Mouse (Mus musculus): ENCODE data around the gene Amotl1. TPM values are rescaled to one million over a fixed set of nuclear protein-coding genes. Genes with fewer than 3 reads are reported as not detected.

The Amotl1 gene
- polyA plus RNA-seq, 1 experiment from 2014 or later = 2.4 TPM

DNA sequence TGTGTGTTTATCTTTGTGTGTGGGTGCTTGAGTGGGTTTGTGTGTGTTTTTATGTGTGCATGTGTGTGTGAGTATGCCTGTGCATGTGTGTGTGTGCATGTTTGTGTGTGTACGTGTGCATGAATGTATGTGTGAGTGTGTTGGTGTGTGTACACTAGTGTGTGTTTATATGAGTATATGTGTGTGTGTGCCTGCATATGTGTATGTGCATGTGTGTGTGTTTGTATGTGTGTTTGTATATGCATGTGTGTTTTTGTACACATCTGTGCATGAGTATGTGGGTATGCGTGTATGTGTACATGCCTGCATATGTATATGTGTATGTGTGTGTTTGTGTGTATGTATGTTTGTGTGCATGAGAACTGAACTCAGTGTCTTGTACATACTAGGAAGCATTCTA is 46.7 kb downstream of the Amotl1 start:
- Histone ChIP-seq H3K4me1 (ENCODE audit: control insufficient read depth, low read depth, low read length) (no peaks in the 10 kb centered on the region), H3K4me3 (ENCODE audit: low read depth, low read length) (no peak overlapping the region), H3K9ac (ENCODE audit: low read depth, low read length) (no peak overlapping the region), H3K36me3 (ENCODE audit: control insufficient read depth, insufficient read depth) (no peaks in the 10 kb centered on the region), H3K4me2 (ENCODE audit: low read depth, low read length) (no peak overlapping the region), H3K27me3 (ENCODE audit: control insufficient read depth, insufficient read depth, low read depth, low read length) (no peaks in the 10 kb centered on the region), H3K27ac (ENCODE audit: low read length) (no peak overlapping the region), H3K9me3 (replicated peaks; ENCODE audit: control insufficient read depth, low read length) (no peaks in the 10 kb centered on the region)
- 61% methylated on average over 2 of the region's 2 CpGs for WGBS (ENCODE audit: insufficient replicate concordance)
- no peak for ATAC-seq (ENCODE audit: low read depth)

- Histone ChIP-seq H3K9ac (ENCODE audit: low read depth, low read length) (no peak overlapping the region), H3K27me3 (ENCODE audit: control insufficient read depth, insufficient read depth, low read depth, low read length) (no peaks in the 10 kb centered on the region), H3K27ac (ENCODE audit: low read length) (no peak overlapping the region), H3K4me2 (ENCODE audit: low read depth, low read length) (no peak overlapping the region), H3K4me1 (ENCODE audit: control insufficient read depth, low read depth, low read length) (no peaks in the 10 kb centered on the region), H3K36me3 (ENCODE audit: control insufficient read depth, insufficient read depth) (no peaks in the 10 kb centered on the region), H3K4me3 (ENCODE audit: low read depth, low read length) (no peak overlapping the region), H3K9me3 (replicated peaks; ENCODE audit: control insufficient read depth, low read length) (no peaks in the 10 kb centered on the region)
- no peak for ATAC-seq (ENCODE audit: low read depth)
- WGBS (ENCODE audit: insufficient replicate concordance) = 74% methylated on average over 3 of the region's 3 CpGs
These were observed 47.4 kb downstream of the Amotl1 start for GRCm38 (mm10) chr9:14597429-14597828.

DNA sequence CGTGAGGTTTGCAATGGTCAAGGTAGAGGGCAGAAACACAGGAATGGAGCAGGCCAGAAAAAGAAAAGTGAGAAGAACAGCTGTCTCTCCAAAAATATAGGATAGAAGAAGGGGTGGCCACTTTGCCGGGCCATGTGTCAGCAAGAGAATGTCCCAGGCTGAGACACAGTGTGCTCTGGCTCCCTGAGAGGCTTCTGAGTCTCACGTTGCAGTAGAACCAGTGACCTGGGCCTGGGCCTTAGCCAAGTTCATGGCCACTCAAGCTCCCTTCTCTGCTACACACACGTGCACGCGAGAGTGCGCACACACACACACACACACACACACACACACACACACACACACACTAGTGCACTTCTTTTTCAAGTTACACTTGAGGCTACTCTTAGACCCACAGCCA is 48.0 kb downstream of the Amotl1 start:
- Histone ChIP-seq H3K4me1 (ENCODE audit: control insufficient read depth, low read depth, low read length) (no peaks in the 10 kb centered on the region), H3K27me3 (ENCODE audit: control insufficient read depth, insufficient read depth, low read depth, low read length) (no peaks in the 10 kb centered on the region), H3K9me3 (replicated peaks; ENCODE audit: control insufficient read depth, low read length) (no peaks in the 10 kb centered on the region), H3K27ac (ENCODE audit: low read length) (no peak overlapping the region), H3K4me2 (ENCODE audit: low read depth, low read length) (no peak overlapping the region), H3K4me3 (ENCODE audit: low read depth, low read length) (no peak overlapping the region), H3K36me3 (ENCODE audit: control insufficient read depth, insufficient read depth) (no peaks in the 10 kb centered on the region), H3K9ac (ENCODE audit: low read depth, low read length) (no peak overlapping the region)
- ATAC-seq (ENCODE audit: low read depth) = no peak
- WGBS (ENCODE audit: insufficient replicate concordance) = 58% methylated on average over 7 of the region's 7 CpGs

GRCm38 (mm10) chr9:14596427-14596826 is 48.4 kb downstream of the Amotl1 start:
- no peaks in the 10 kb centered on the region for H3K9me3 ChIP-seq (replicated peaks; ENCODE audit: control insufficient read depth, low read length)
- H3K9ac ChIP-seq (ENCODE audit: low read depth, low read length) = no peak overlapping the region
- H3K27ac ChIP-seq (ENCODE audit: low read length) = no peak overlapping the region
- no peaks in the 10 kb centered on the region for H3K36me3 ChIP-seq (ENCODE audit: control insufficient read depth, insufficient read depth)
- WGBS (ENCODE audit: insufficient replicate concordance) = 56% methylated on average over 5 of the region's 5 CpGs
- H3K4me3 ChIP-seq (ENCODE audit: low read depth, low read length) = no peak overlapping the region
- H3K4me2 ChIP-seq (ENCODE audit: low read depth, low read length) = no peak overlapping the region
- H3K4me1 ChIP-seq (ENCODE audit: control insufficient read depth, low read depth, low read length) = no peaks in the 10 kb centered on the region
- no peak for ATAC-seq (ENCODE audit: low read depth)
- H3K27me3 ChIP-seq (ENCODE audit: control insufficient read depth, insufficient read depth, low read depth, low read length) = no peaks in the 10 kb centered on the region

DNA sequence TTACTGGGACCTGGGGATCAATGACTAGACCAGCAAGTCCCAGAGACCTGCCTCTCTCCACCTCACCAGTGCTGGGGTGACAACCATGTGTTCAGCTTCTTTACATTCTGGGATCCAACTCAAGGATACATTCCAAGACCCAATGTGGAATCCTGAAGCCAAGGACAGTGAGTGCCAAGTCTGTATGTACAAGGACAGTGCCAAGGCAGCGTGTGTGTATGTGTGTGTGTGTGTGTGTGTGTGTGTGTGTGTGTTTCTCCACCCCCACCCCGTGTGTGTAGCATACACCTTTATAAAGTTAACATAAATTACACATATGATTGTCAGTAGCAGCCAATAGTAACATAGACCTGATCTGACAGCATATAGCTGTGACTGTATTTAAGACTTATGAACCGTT is 49.0 kb downstream of the Amotl1 start:
- Histone ChIP-seq H3K27me3 (ENCODE audit: control insufficient read depth, insufficient read depth, low read depth, low read length) (no peaks in the 10 kb centered on the region), H3K4me2 (ENCODE audit: low read depth, low read length) (no peak overlapping the region), H3K36me3 (ENCODE audit: control insufficient read depth, insufficient read depth) (no peaks in the 10 kb centered on the region), H3K9me3 (replicated peaks; ENCODE audit: control insufficient read depth, low read length) (no peaks in the 10 kb centered on the region), H3K4me1 (ENCODE audit: control insufficient read depth, low read depth, low read length) (no peaks in the 10 kb centered on the region), H3K27ac (ENCODE audit: low read length) (no peak overlapping the region), H3K9ac (ENCODE audit: low read depth, low read length) (no peak overlapping the region), H3K4me3 (ENCODE audit: low read depth, low read length) (no peak overlapping the region)
- ATAC-seq (ENCODE audit: low read depth) = no peak
- 58% methylated on average over 3 of the region's 3 CpGs for WGBS (ENCODE audit: insufficient replicate concordance)

- Histone ChIP-seq H3K4me3 (ENCODE audit: low read depth, low read length) (no peak overlapping the region), H3K9ac (ENCODE audit: low read depth, low read length) (no peak overlapping the region), H3K9me3 (replicated peaks; ENCODE audit: control insufficient read depth, low read length) (no peaks in the 10 kb centered on the region), H3K27ac (ENCODE audit: low read length) (no peak overlapping the region), H3K27me3 (ENCODE audit: control insufficient read depth, insufficient read depth, low read depth, low read length) (no peaks in the 10 kb centered on the region), H3K4me2 (ENCODE audit: low read depth, low read length) (no peak overlapping the region), H3K4me1 (ENCODE audit: control insufficient read depth, low read depth, low read length) (no peaks in the 10 kb centered on the region), H3K36me3 (ENCODE audit: control insufficient read depth, insufficient read depth) (no peaks in the 10 kb centered on the region)
- WGBS (ENCODE audit: insufficient replicate concordance) = 76% methylated on average over 4 of the region's 4 CpGs
- no peak for ATAC-seq (ENCODE audit: low read depth)
These were observed 51.0 kb downstream of the Amotl1 start for GRCm38 (mm10) chr9:14593880-14594279.

DNA sequence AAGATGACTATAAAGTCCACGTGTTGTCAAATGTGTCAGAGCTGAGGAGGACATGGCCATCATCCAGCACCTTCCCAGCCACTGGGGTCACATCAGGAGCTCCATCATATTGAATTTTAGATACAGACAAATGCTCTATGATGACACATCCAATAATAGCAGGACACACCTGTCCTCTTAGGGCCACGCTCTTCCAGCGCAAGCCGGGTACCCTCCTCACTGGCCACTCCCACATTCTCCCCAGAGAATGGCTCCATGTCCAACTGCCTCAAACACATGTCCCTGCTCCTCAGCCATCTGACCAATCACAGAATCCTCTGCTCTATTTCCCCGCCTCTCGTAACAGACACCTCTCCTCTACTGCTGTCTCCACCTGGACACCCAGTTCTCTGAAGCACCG is 54.2 kb downstream of the Amotl1 start:
- Histone ChIP-seq H3K4me2 (ENCODE audit: low read depth, low read length) (no peak overlapping the region), H3K27me3 (ENCODE audit: control insufficient read depth, insufficient read depth, low read depth, low read length) (no peaks in the 10 kb centered on the region), H3K36me3 (ENCODE audit: control insufficient read depth, insufficient read depth) (no peaks in the 10 kb centered on the region), H3K4me3 (ENCODE audit: low read depth, low read length) (no peak overlapping the region), H3K4me1 (ENCODE audit: control insufficient read depth, low read depth, low read length) (no peaks in the 10 kb centered on the region), H3K9me3 (replicated peaks; ENCODE audit: control insufficient read depth, low read length) (no peaks in the 10 kb centered on the region), H3K9ac (ENCODE audit: low read depth, low read length) (no peak overlapping the region), H3K27ac (ENCODE audit: low read length) (no peak overlapping the region)
- ATAC-seq (ENCODE audit: low read depth) = no peak
- WGBS (ENCODE audit: insufficient replicate concordance) = 79% methylated on average over 7 of the region's 7 CpGs

- no peak overlapping the region for H3K9ac ChIP-seq (ENCODE audit: low read depth, low read length)
- H3K4me2 ChIP-seq (ENCODE audit: low read depth, low read length) = no peak overlapping the region
- no peak overlapping the region for H3K27ac ChIP-seq (ENCODE audit: low read length)
- H3K36me3 ChIP-seq (ENCODE audit: control insufficient read depth, insufficient read depth) = no peaks in the 10 kb centered on the region
- 44% methylated on average over 4 of the region's 4 CpGs for WGBS (ENCODE audit: insufficient replicate concordance)
- ATAC-seq (ENCODE audit: low read depth) = no peak
- H3K4me1 ChIP-seq (ENCODE audit: control insufficient read depth, low read depth, low read length) = no peaks in the 10 kb centered on the region
- H3K4me3 ChIP-seq (ENCODE audit: low read depth, low read length) = no peak overlapping the region
- no peaks in the 10 kb centered on the region for H3K27me3 ChIP-seq (ENCODE audit: control insufficient read depth, insufficient read depth, low read depth, low read length)
- H3K9me3 ChIP-seq (replicated peaks; ENCODE audit: control insufficient read depth, low read length) = no peaks in the 10 kb centered on the region
These were observed 56.2 kb downstream of the Amotl1 start for GRCm38 (mm10) chr9:14588690-14589089.

GRCm38 (mm10) chr9:14585702-14586101 is 59.2 kb downstream of the Amotl1 start:
- H3K9me3 ChIP-seq (replicated peaks; ENCODE audit: control insufficient read depth, low read length) = no peaks in the 10 kb centered on the region
- 43% methylated on average over 1 of the region's 1 CpGs for WGBS (ENCODE audit: insufficient replicate concordance)
- no peak overlapping the region for H3K27ac ChIP-seq (ENCODE audit: low read length)
- H3K4me2 ChIP-seq (ENCODE audit: low read depth, low read length) = no peak overlapping the region
- no peak for ATAC-seq (ENCODE audit: low read depth)
- H3K36me3 ChIP-seq (ENCODE audit: control insufficient read depth, insufficient read depth) = no peaks in the 10 kb centered on the region
- no peaks in the 10 kb centered on the region for H3K27me3 ChIP-seq (ENCODE audit: control insufficient read depth, insufficient read depth, low read depth, low read length)
- no peak overlapping the region for H3K9ac ChIP-seq (ENCODE audit: low read depth, low read length)
- H3K4me1 ChIP-seq (ENCODE audit: control insufficient read depth, low read depth, low read length) = no peaks in the 10 kb centered on the region
- no peak overlapping the region for H3K4me3 ChIP-seq (ENCODE audit: low read depth, low read length)

DNA sequence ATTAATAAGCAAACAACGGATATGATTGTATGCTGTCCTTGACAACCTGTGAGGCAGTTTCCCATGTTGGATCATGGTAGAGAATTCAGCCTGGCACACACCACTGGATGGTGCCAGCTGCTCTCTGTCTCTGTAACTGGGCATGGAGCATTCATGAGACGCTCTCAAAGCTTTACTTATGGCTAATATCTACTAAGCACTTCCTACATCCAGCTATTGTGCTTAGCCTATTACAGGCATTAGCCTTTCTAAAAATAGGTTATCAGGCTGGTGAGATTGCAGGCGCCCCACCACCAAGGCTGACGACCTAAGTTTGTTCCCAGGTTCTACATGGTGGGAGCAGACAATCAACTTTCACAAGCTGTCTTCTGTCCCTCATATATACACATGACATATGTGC is 65.9 kb downstream of the Amotl1 start:
- Histone ChIP-seq H3K4me2 (ENCODE audit: low read depth, low read length) (no peak overlapping the region), H3K9me3 (replicated peaks; ENCODE audit: control insufficient read depth, low read length) (no peaks in the 10 kb centered on the region), H3K27me3 (ENCODE audit: control insufficient read depth, insufficient read depth, low read depth, low read length) (no peaks in the 10 kb centered on the region), H3K4me3 (ENCODE audit: low read depth, low read length) (no peak overlapping the region), H3K9ac (ENCODE audit: low read depth, low read length) (no peak overlapping the region), H3K4me1 (ENCODE audit: control insufficient read depth, low read depth, low read length) (no peaks in the 10 kb centered on the region), H3K27ac (ENCODE audit: low read length) (no peak overlapping the region), H3K36me3 (ENCODE audit: control insufficient read depth, insufficient read depth) (no peaks in the 10 kb centered on the region)
- WGBS (ENCODE audit: insufficient replicate concordance) = 50% methylated on average over 4 of the region's 4 CpGs
- ATAC-seq (ENCODE audit: low read depth) = no peak

All from liver, embryonic 16.5 days (tissue).